Mouse (Mus musculus): Measurements from ENCODE around the gene Prickle2.

GRCm38 (mm10) chr6:92737116-92737515, 31.2 kb upstream of the Prickle2 start:
- TF ChIP-seq CTCF (IDR thresholded peaks at IDR 0.05; ENCODE audit: low read depth) (no peak), EP300 (IDR thresholded peaks at IDR 0.05; ENCODE audit: low read depth) (no peak)

All from heart, postnatal 0 days (tissue).